Mouse (Mus musculus) heart, postnatal 0 days (tissue): Measurements from ENCODE around the gene Spdye4b.
"Not testable (repeated sequence)": the region's sequence is repeated elsewhere in the genome, so short reads cannot be mapped to it uniquely, and the experiment has no call there.

Experiments
- CTCF ChIP-seq: IDR thresholded peaks from 2 replicates; pipeline ENCODE4 v1.5.1; 2016; ENCODE audit warnings: antibody characterized with exemption, control low read depth, low read depth
- EP300 ChIP-seq: IDR thresholded peaks from 2 replicates; pipeline ENCODE4 v1.6.1; 2016; ENCODE audit warnings: antibody characterized with exemption, low read depth

GRCm38 (mm10) chr5:143194747-143195146 lies 13.9 kb downstream of the Spdye4b start:
- not testable (repeated sequence) for TF ChIP-seq CTCF, EP300
